Mouse (Mus musculus): ENCODE measurements around the gene Thada. TPM values are rescaled to one million over a fixed set of nuclear protein-coding genes. Genes with fewer than 3 reads are reported as not detected.

Gene Thada
- polyA plus RNA-seq, 1 experiment = 9.4 TPM

DNA sequence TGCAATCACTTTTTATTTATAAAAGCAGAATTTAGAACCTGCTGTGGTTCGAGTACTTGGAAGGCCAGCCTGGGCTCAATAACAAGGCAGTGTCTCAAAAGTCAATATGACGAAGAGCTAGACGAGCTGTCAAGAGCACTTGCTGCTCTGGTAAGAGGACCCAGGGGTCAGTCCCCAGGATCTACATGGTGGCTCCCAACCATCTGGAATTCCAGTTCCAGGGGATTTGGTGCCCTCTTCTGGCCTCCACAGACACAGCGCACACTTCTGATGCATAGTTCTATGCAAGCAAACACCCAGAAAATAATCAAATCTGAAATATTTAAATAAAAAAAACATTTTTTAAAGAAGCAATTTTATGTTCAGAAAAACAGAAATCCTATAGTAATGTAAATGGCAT is 45.0 kb downstream of the Thada start:
- Histone ChIP-seq H3K36me3 (ENCODE audit: control insufficient read depth, insufficient read depth, low read length) (peaks cover 5% of the 10 kb centered on the region), H3K27me3 (replicated peaks; ENCODE audit: control insufficient read depth, insufficient read depth, low read length) (no peaks in the 10 kb centered on the region), H3K4me3 (ENCODE audit: insufficient read depth, low read depth, low read length) (no peak overlapping the region), H3K4me1 (ENCODE audit: control insufficient read depth, insufficient read depth, low read length) (no peaks in the 10 kb centered on the region), H3K27ac (ENCODE audit: insufficient read depth, low read depth, low read length) (no peak overlapping the region)
- TF ChIP-seq CTCF (conservative IDR thresholded peaks at IDR 0.05; ENCODE audit: insufficient read depth, insufficient read length, low read depth, low read length) = peak; percentile 36; the same call in 1 of the 2 replicates
- TF ChIP-seq POLR2A (IDR thresholded peaks at IDR 0.05; ENCODE audit: low read depth, low read length) = no peak
- 94% methylated on average over 4 of the region's 4 CpGs for WGBS
- no peak for DNase-seq

DNA sequence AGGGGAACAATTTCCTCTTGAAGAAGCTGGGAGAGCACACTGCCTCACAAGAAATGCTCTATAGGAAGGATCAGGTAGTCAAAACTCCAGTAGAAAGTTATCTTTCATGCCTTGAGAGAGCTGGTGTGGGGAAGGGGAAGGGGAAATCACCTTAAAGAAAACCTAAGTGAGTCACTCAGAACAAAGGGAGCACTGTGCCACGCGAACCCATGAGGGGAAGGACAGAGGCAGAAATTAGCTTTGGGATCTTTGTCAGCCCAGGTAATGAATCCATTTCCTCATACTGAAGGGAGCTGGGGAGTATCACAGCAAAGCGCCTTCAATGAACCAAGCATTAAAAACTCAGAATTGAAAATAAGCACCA is 45.7 kb downstream of the Thada start:
- WGBS = 83% methylated on average over 3 of the region's 3 CpGs
- Histone ChIP-seq H3K4me3 (ENCODE audit: insufficient read depth, low read depth, low read length) (no peak overlapping the region), H3K4me1 (ENCODE audit: control insufficient read depth, insufficient read depth, low read length) (no peaks in the 10 kb centered on the region), H3K27me3 (replicated peaks; ENCODE audit: control insufficient read depth, insufficient read depth, low read length) (no peaks in the 10 kb centered on the region), H3K36me3 (ENCODE audit: control insufficient read depth, insufficient read depth, low read length) (peaks cover 3% of the 10 kb centered on the region), H3K27ac (ENCODE audit: insufficient read depth, low read depth, low read length) (no peak overlapping the region)
- DNase-seq = no peak
- TF ChIP-seq CTCF (conservative IDR thresholded peaks at IDR 0.05; ENCODE audit: insufficient read depth, insufficient read length, low read depth, low read length) (no peak), POLR2A (IDR thresholded peaks at IDR 0.05; ENCODE audit: low read depth, low read length) (no peak)

DNA sequence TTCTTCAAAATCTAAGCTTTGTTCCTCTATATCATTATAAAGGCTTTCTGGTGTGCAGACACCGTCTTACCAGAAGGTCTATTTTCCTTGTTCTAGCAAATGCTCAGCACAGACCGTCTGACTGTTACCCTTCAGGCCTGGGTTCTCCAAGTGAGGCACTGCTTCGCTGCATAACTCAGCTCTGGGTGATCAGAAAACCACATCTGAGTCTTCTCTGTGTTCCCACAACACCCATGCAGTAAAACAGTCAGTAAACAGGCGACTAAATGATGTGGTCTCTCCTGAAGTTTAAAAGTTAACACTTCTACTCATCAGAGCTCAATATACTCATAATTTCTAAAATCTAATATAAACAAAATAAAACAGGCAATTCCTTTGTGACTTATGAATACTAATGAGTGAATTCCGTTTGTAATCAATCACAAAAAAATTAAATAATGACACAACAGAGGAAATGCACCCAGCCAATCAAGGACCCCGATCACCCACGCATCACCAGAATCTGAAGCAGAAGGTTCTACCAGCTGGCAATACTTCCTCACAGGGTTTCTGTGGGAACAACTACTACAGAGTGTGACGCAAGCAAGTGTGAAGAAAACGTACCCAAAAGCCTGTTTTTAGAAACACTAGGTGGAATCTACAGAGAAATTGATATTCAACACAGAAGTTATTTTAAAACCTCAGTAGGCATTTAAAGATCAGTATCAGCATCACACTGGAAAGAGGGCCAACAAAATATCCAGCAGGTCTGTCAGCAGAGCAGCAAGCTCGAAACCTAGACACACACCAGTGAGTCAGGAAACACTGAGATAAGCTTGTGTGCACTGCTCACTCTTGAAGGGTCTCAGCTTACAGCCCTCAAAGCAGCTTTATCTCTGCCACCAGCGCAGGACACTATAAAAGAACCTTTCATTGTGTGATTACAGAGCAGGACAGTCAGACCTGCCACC is 46.4 kb downstream of the Thada start:
- 68% methylated on average over 11 of the region's 11 CpGs for WGBS
- no peak overlapping the region for H3K27ac ChIP-seq (ENCODE audit: insufficient read depth, low read depth, low read length)
- TF ChIP-seq POLR2A (IDR thresholded peaks at IDR 0.05; ENCODE audit: low read depth, low read length) (no peak), CTCF (conservative IDR thresholded peaks at IDR 0.05; ENCODE audit: insufficient read depth, insufficient read length, low read depth, low read length) (no peak)
- no peaks in the 10 kb centered on the region for H3K27me3 ChIP-seq (replicated peaks; ENCODE audit: control insufficient read depth, insufficient read depth, low read length)
- H3K36me3 ChIP-seq (ENCODE audit: control insufficient read depth, insufficient read depth, low read length) = peaks cover 3% of the 10 kb centered on the region
- DNase-seq = no peak
- H3K4me3 ChIP-seq (ENCODE audit: insufficient read depth, low read depth, low read length) = no peak overlapping the region
- no peaks in the 10 kb centered on the region for H3K4me1 ChIP-seq (ENCODE audit: control insufficient read depth, insufficient read depth, low read length)

DNA sequence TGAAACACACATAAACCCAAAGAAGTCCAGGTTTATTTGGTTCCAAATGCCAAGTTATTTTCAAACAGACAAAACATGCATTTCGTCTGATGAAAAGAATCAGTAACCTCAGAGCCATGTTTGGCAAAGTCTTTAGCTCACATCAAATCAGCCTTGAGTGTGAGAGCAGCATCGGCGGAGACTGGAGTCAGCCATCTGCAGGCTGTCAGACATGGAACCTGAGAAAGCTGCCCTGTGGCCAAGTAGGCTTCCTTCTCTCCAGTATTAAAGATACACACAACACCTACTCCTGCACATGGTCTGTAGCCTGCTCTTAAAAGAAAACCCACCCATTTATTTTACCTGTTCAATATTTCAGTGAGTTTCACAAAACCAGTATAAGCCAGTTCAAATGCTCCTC is 50.1 kb downstream of the Thada start:
- H3K27me3 ChIP-seq (replicated peaks; ENCODE audit: control insufficient read depth, insufficient read depth, low read length) = no peaks in the 10 kb centered on the region
- no peak for DNase-seq
- no peak overlapping the region for H3K4me3 ChIP-seq (ENCODE audit: insufficient read depth, low read depth, low read length)
- no peak for TF ChIP-seq POLR2A (IDR thresholded peaks at IDR 0.05; ENCODE audit: low read depth, low read length)
- no peak for TF ChIP-seq CTCF (conservative IDR thresholded peaks at IDR 0.05; ENCODE audit: insufficient read depth, insufficient read length, low read depth, low read length)
- H3K36me3 ChIP-seq (ENCODE audit: control insufficient read depth, insufficient read depth, low read length) = no peaks in the 10 kb centered on the region; the same call in none of the 2 replicates
- WGBS = 78% methylated on average over 3 of the region's 3 CpGs
- no peak overlapping the region for H3K27ac ChIP-seq (ENCODE audit: insufficient read depth, low read depth, low read length)
- H3K4me1 ChIP-seq (ENCODE audit: control insufficient read depth, insufficient read depth, low read length) = no peaks in the 10 kb centered on the region

DNA sequence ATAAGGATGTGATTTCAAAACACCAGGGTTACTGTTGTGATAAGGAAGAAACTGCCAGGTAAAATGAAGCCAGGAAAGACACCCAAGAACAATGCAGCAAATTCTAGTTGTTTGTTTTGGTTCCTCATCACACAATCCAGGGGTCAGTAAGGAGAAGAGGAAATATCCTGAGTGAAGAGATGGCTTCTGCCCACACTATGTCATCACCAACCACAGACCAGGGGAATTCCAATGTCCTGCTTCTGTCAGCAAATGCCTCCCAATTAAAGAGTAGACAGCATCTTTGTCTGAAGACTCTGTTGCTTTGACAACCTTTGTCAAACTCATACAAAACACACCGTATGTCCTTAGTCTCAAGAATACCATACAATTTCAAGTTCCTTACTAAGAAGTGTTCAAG is 57.3 kb downstream of the Thada start:
- TF ChIP-seq POLR2A (IDR thresholded peaks at IDR 0.05; ENCODE audit: low read depth, low read length) = no peak
- Histone ChIP-seq H3K27ac (ENCODE audit: insufficient read depth, low read depth, low read length) (no peak overlapping the region), H3K4me3 (ENCODE audit: insufficient read depth, low read depth, low read length) (no peak overlapping the region), H3K36me3 (ENCODE audit: control insufficient read depth, insufficient read depth, low read length) (no peaks in the 10 kb centered on the region), H3K4me1 (ENCODE audit: control insufficient read depth, insufficient read depth, low read length) (no peaks in the 10 kb centered on the region), H3K27me3 (replicated peaks; ENCODE audit: control insufficient read depth, insufficient read depth, low read length) (no peaks in the 10 kb centered on the region)
- 92% methylated on average over 1 of the region's 1 CpGs for WGBS
- DNase-seq = no peak

DNA sequence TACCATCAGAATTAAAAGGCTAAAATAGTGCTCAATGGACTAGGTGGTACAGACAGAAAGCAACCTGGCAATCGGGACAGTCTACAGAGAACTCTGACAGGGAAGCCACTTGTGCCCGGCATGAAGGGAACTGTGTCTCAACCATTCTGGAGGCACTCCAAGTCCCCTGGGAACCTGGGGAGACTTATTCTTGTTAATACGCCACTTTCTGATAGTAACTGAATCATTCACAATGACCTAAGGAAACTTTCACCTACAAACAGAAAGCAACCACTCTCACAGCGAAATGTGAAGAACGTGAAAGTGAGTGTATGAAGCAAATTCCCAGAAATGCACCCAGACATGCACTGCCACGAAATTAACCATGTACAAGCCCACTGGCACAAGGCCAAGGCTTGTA is 60.4 kb downstream of the Thada start:
- Histone ChIP-seq H3K27ac (ENCODE audit: insufficient read depth, low read depth, low read length) (no peak overlapping the region), H3K4me3 (ENCODE audit: insufficient read depth, low read depth, low read length) (no peak overlapping the region), H3K4me1 (ENCODE audit: control insufficient read depth, insufficient read depth, low read length) (no peaks in the 10 kb centered on the region), H3K27me3 (replicated peaks; ENCODE audit: control insufficient read depth, insufficient read depth, low read length) (no peaks in the 10 kb centered on the region), H3K36me3 (ENCODE audit: control insufficient read depth, insufficient read depth, low read length) (no peaks in the 10 kb centered on the region)
- WGBS = 75% methylated on average over 6 of the region's 6 CpGs
- DNase-seq = peak; percentile 25
- no peak for TF ChIP-seq POLR2A (IDR thresholded peaks at IDR 0.05; ENCODE audit: low read depth, low read length)

DNA sequence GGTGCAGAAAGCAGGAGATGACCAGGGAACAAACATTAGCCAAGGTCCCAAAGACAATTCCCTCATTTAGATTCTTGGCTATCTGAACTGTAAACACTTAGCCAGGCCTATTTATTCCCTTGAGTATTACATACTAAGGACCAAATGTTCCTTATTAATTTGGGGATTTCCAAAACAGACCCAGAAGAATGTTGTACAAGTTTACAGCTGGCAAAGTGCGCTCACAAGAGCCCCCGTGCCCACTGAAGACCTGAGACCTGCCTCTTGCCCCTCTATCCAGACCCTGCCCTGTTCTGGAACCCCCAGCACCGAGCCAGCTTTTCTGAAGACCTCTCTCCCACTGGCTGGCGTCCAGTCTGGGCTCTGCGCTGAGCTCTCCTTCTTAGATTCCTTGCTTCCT is 64.2 kb downstream of the Thada start:
- H3K36me3 ChIP-seq (ENCODE audit: control insufficient read depth, insufficient read depth, low read length) = peaks cover 3% of the 10 kb centered on the region
- TF ChIP-seq CTCF (conservative IDR thresholded peaks at IDR 0.05; ENCODE audit: insufficient read depth, insufficient read length, low read depth, low read length) = no peak
- TF ChIP-seq POLR2A (IDR thresholded peaks at IDR 0.05; ENCODE audit: low read depth, low read length) = no peak
- no peak for DNase-seq
- no peak overlapping the region for H3K4me3 ChIP-seq (ENCODE audit: insufficient read depth, low read depth, low read length)
- WGBS = 88% methylated on average over 5 of the region's 5 CpGs
- H3K27ac ChIP-seq (ENCODE audit: insufficient read depth, low read depth, low read length) = no peak overlapping the region
- H3K27me3 ChIP-seq (replicated peaks; ENCODE audit: control insufficient read depth, insufficient read depth, low read length) = no peaks in the 10 kb centered on the region
- no peaks in the 10 kb centered on the region for H3K4me1 ChIP-seq (ENCODE audit: control insufficient read depth, insufficient read depth, low read length)
